Mouse (Mus musculus): ENCODE results near the gene Obox1.
"Not testable (repeated sequence)": the region's sequence is repeated elsewhere in the genome, so short reads cannot be mapped to it uniquely, and the experiment has no call there.

- TF ChIP-seq CTCF (conservative IDR thresholded peaks at IDR 0.05 in 1 of 2, IDR thresholded peaks at IDR 0.05 in 1 of 2; ENCODE audit: low read depth in 2 of 2, low read length in 2 of 2); CHD2 (IDR thresholded peaks at IDR 0.05; ENCODE audit: low read length); ELF1 (IDR thresholded peaks at IDR 0.05; ENCODE audit: low read depth, low read length); POLR2A (IDR thresholded peaks at IDR 0.05; ENCODE audit: low read depth, low read length); MAZ (IDR thresholded peaks at IDR 0.05; ENCODE audit: low read depth, low read length); RAD21 (IDR thresholded peaks at IDR 0.05; ENCODE audit: low read depth, low read length); MAFK (IDR thresholded peaks at IDR 0.05; ENCODE audit: insufficient replicate concordance, low read length): not testable (repeated sequence)
These were observed 10.6 kb downstream of the Obox1 start for GRCm38 (mm10) chr7:15399147-15399874.
